Mouse (Mus musculus) limb, embryonic 11.5 days (tissue): ENCODE measurements around the gene Dnaja3. TPM values are rescaled to one million over a fixed set of nuclear protein-coding genes. Genes with fewer than 3 reads are reported as not detected.

Source experiments
- ATAC-seq: fragments of 200-750 bp; cut with Nextera tagmentation; 2 replicates; pipeline ENCODE4 v1.8.0; 2017; ENCODE audit warnings: low read depth; ENCODE audit not compliant: insufficient number of reproducible peaks, low FRiP score, low TSS enrichment
- DNase-seq: peaks from one replicate; pipeline ENCODE4 v3.0.0-alpha.2; 2015; ENCODE audit warnings: low spot score
- H3K27ac ChIP-seq: fragments of 300-500 bp; sonication (generic); replicated peaks from 2 replicates; pipeline ENCODE4 v1.5.1; 2014; ENCODE audit warnings: low read depth, mild to moderate bottlenecking, low read length
- H3K27me3 ChIP-seq: fragments of 300-500 bp; sonication (generic); 2 replicates; pipeline ENCODE4 v1.6.1; 2014; ENCODE audit warnings: mild to moderate bottlenecking, low read length, mixed read lengths; ENCODE audit not compliant: control insufficient read depth, insufficient read depth
- H3K36me3 ChIP-seq: fragments of 300-500 bp; sonication (generic); 2 replicates; pipeline ENCODE4 v1.6.1; 2014; ENCODE audit warnings: mild to moderate bottlenecking, low read length, moderate library complexity, mixed read lengths; ENCODE audit not compliant: control insufficient read depth, insufficient read depth
- H3K4me1 ChIP-seq: fragments of 300-500 bp; sonication (generic); 2 replicates; pipeline ENCODE4 v1.6.1; 2014; ENCODE audit warnings: low read length, mixed read lengths; ENCODE audit not compliant: control insufficient read depth, insufficient read depth
- H3K4me2 ChIP-seq: fragments of 300-500 bp; sonication (generic); 2 replicates; pipeline ENCODE4 v1.6.1; 2014; ENCODE audit warnings: low read depth, mild to moderate bottlenecking, moderate library complexity; ENCODE audit not compliant: severe bottlenecking
- H3K4me3 ChIP-seq: fragments of 300-500 bp; sonication (generic); 2 replicates; pipeline ENCODE4 v1.5.1; 2014; ENCODE audit warnings: low read depth, low read length
- H3K9ac ChIP-seq: fragments of 300-500 bp; sonication (generic); 2 replicates; pipeline ENCODE4 v1.6.1; 2014; ENCODE audit warnings: mild to moderate bottlenecking, low read length
- H3K9me3 ChIP-seq: fragments of 300-500 bp; sonication (generic); 2 replicates; pipeline ENCODE4 v1.6.1; 2016; ENCODE audit warnings: low read length; ENCODE audit not compliant: control insufficient read depth
- WGBS: fragments of 180-500 bp; shearing (Covaris S2); extraction: QIAGEN DNeasy Blood & Tissue Kit; methylation state at CpG from one replicate; pipeline ENCODE4 v1.1.7; 2014; 5-methylcytosine and 5-hydroxymethylcytosine counted together
- polyA plus RNA-seq: library from polyadenylated mRNA; unstranded; fragments of >200 nt; fragmentation: Nextera tagmentation; extraction: Ambion mirVana; gene quantifications from 2 replicates; pipeline ENCODE4 v1.2.1, GENCODE M21; 2014

Dnaja3 gene
- polyA plus RNA-seq, 1 experiment from 2014 or later: 59.1 TPM

- no peak overlapping the region for H3K27ac ChIP-seq
- H3K4me3 ChIP-seq: peak overlapping the region; percentile 64
- H3K9me3 ChIP-seq: no peaks in the 10 kb centered on the region
- H3K36me3 ChIP-seq: peaks cover 10% of the 10 kb centered on the region
- peak overlapping the region; percentile 27; the same call in 1 of the 2 replicates for H3K9ac ChIP-seq
- peak overlapping the region; percentile 52 for H3K4me2 ChIP-seq
- ATAC-seq: no peak
- no peaks in the 10 kb centered on the region for H3K27me3 ChIP-seq
- peaks cover 4% of the 10 kb centered on the region; the same call in 1 of the 2 replicates for H3K4me1 ChIP-seq
- 75% methylated on average over 3 of the region's 3 CpGs for WGBS
- DNase-seq: no peak
These were observed 78.1 kb downstream of the Dnaja3 start for GRCm38 (mm10) chr16:4717866-4718265.

- peak within 1 kb of the TSS; percentile 90 for H3K9ac ChIP-seq
- H3K4me3 ChIP-seq: peak within 1 kb of the TSS; percentile 64
- 15% methylated on average over 33 of the region's 33 CpGs for WGBS
- no peaks in the 10 kb centered on the region for H3K9me3 ChIP-seq
- H3K4me1 ChIP-seq: peaks cover 4% of the 10 kb centered on the region; the same call in 1 of the 2 replicates
- H3K27me3 ChIP-seq: no peaks in the 10 kb centered on the region
- ATAC-seq: peak; percentile 88
- H3K36me3 ChIP-seq: peaks cover 9% of the 10 kb centered on the region
- peak within 1 kb of the TSS; percentile 52 for H3K4me2 ChIP-seq
- H3K27ac ChIP-seq: peak within 1 kb of the TSS; percentile 93
- peak; percentile 85 for DNase-seq
These were observed 79.1 kb downstream of the Dnaja3 start, which contains the start of gene Nmral1 for GRCm38 (mm10) chr16:4718753-4719518. TSS of gene Nmral1 (minus strand) at chr16:4719356.

GRCm38 (mm10) chr16:4722128-4722914 is 82.5 kb downstream of the Dnaja3 start:
- Histone ChIP-seq H3K4me2 (no peak overlapping the region), H3K27me3 (no peaks in the 10 kb centered on the region), H3K36me3 (no peaks in the 10 kb centered on the region), H3K9ac (no peak overlapping the region), H3K4me1 (peaks cover 8% of the 10 kb centered on the region), H3K4me3 (no peak overlapping the region), H3K27ac (no peak overlapping the region), H3K9me3 (no peaks in the 10 kb centered on the region)
- 84% methylated on average over 7 of the region's 7 CpGs for WGBS
- ATAC-seq (no peak), DNase-seq (no peak)

GRCm38 (mm10) chr16:4722915-4723209 is 83.1 kb downstream of the Dnaja3 start:
- H3K9me3 ChIP-seq: no peaks in the 10 kb centered on the region
- H3K4me3 ChIP-seq: no peak overlapping the region
- H3K9ac ChIP-seq: no peak overlapping the region
- no peaks in the 10 kb centered on the region for H3K27me3 ChIP-seq
- 75% methylated on average over 3 of the region's 3 CpGs for WGBS
- ATAC-seq: no peak
- peaks cover 4% of the 10 kb centered on the region for H3K4me1 ChIP-seq
- H3K4me2 ChIP-seq: no peak overlapping the region
- no peak overlapping the region for H3K27ac ChIP-seq
- no peak for DNase-seq
- no peaks in the 10 kb centered on the region for H3K36me3 ChIP-seq

- Histone ChIP-seq H3K4me1 (peaks cover 4% of the 10 kb centered on the region), H3K9me3 (no peaks in the 10 kb centered on the region), H3K4me2 (no peak overlapping the region), H3K9ac (no peak overlapping the region), H3K27me3 (no peaks in the 10 kb centered on the region), H3K27ac (no peak overlapping the region), H3K4me3 (no peak overlapping the region), H3K36me3 (no peaks in the 10 kb centered on the region)
- DNase-seq (no peak), ATAC-seq (no peak)
- 85% methylated on average over 4 of the region's 4 CpGs for WGBS
These were observed 85.5 kb downstream of the Dnaja3 start for GRCm38 (mm10) chr16:4725266-4725665.

- Histone ChIP-seq H3K36me3 (no peaks in the 10 kb centered on the region), H3K27me3 (no peaks in the 10 kb centered on the region), H3K4me1 (peaks cover 4% of the 10 kb centered on the region), H3K9me3 (no peaks in the 10 kb centered on the region), H3K27ac (peak within 1 kb of the TSS; percentile 69), H3K4me2 (peak within 1 kb of the TSS; percentile 85), H3K4me3 (peak within 1 kb of the TSS; percentile 82), H3K9ac (peak within 1 kb of the TSS; percentile 82)
- WGBS: 5% methylated on average over 35 of the region's 35 CpGs
- DNase-seq: peak; percentile 95
- ATAC-seq: peak; percentile 95
These were observed 86.2 kb downstream of the Dnaja3 start, which contains the start of gene Hmox2 for GRCm38 (mm10) chr16:4725780-4726527. TSS of gene Hmox2 (plus strand) at chr16:4726361.

GRCm38 (mm10) chr16:4726528-4727128 is 86.8 kb downstream of the Dnaja3 start:
- no peaks in the 10 kb centered on the region for H3K27me3 ChIP-seq
- no peaks in the 10 kb centered on the region for H3K36me3 ChIP-seq
- H3K4me3 ChIP-seq: peak overlapping the region; percentile 82
- H3K4me2 ChIP-seq: peak overlapping the region; percentile 85
- peaks cover 4% of the 10 kb centered on the region for H3K4me1 ChIP-seq
- under 1% methylated on average over 40 of the region's 40 CpGs for WGBS
- H3K9ac ChIP-seq: peak overlapping the region; percentile 82
- H3K9me3 ChIP-seq: no peaks in the 10 kb centered on the region
- ATAC-seq (peak; percentile 9), DNase-seq (no peak)
- H3K27ac ChIP-seq: peak overlapping the region; percentile 69

GRCm38 (mm10) chr16:4727526-4727925 is 87.7 kb downstream of the Dnaja3 start:
- DNase-seq (no peak), ATAC-seq (no peak)

More at GRCm38 (mm10) chr16:4727526-4727925, 87.7 kb downstream of the Dnaja3 start:
- H3K4me3 ChIP-seq: no peak overlapping the region
- H3K9ac ChIP-seq: no peak overlapping the region
- 88% methylated on average over 1 of the region's 1 CpGs for WGBS
- no peak overlapping the region for H3K4me2 ChIP-seq
- no peaks in the 10 kb centered on the region for H3K36me3 ChIP-seq
- peaks cover 4% of the 10 kb centered on the region for H3K4me1 ChIP-seq
- no peak overlapping the region for H3K27ac ChIP-seq
- H3K27me3 ChIP-seq: no peaks in the 10 kb centered on the region
- no peaks in the 10 kb centered on the region for H3K9me3 ChIP-seq
